34 mouse cellular contexts compared by ENCODE assay signal in the genomic region with DNA sequence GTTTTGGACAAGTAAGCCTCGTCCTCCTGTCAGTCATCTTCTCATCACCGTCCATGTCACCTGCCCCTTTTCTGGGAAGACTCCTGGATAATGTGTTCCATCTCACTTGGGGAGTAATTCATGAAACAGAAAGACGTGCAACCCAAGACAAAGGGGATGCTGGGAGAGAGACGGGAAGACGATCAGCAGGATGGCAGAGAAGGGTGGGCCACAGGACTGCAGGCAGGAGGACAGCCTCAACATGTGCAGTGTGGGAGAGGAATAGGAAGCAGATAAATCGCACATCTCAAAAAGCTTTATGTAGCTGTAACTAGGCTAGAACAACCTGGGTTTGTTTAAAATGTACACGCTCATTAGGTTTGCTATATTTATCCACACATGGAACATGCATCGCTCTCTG.
"Had no signal": no experiment of that assay in that cellular context is flagged by ENCODE, and none has a peak within 500 bp of the region (broad histone marks: within the 10 kb centered on the region; RNA-seq: fewer than 3 reads in every experiment).

No protein-coding gene starts in this region.

- H3K9ac ChIP-seq: heart, embryonic 12.5 days; heart, embryonic 13.5 days; heart, embryonic 15.5 days; hindbrain, embryonic 12.5 days; hindbrain, embryonic 13.5 days; hindbrain, embryonic 14.5 days; hindbrain, embryonic 15.5 days; intestine, embryonic 15.5 days; kidney, embryonic 15.5 days had no signal

- H3K27ac ChIP-seq: heart, embryonic 13.5 days; heart, embryonic 15.5 days; hindbrain, embryonic 10.5 days; hindbrain, embryonic 12.5 days; hindbrain, embryonic 13.5 days; hindbrain, embryonic 14.5 days; hindbrain, embryonic 15.5 days; hindbrain, postnatal 0 days; intestine, embryonic 15.5 days; kidney, embryonic 15.5 days; kidney, postnatal 0 days; layer of hippocampus, adult 2 months; left cerebral cortex, adult 2 months had no signal

- H3K4me1 ChIP-seq: heart, embryonic 12.5 days; heart, embryonic 13.5 days; heart, embryonic 15.5 days; intestine, embryonic 15.5 days; kidney, embryonic 15.5 days had no signal

- H3K36me3 ChIP-seq: heart, embryonic 12.5 days; heart, embryonic 13.5 days; heart, embryonic 15.5 days; hindbrain, embryonic 10.5 days; hindbrain, embryonic 12.5 days; hindbrain, embryonic 13.5 days; hindbrain, embryonic 15.5 days; intestine, embryonic 15.5 days; kidney, embryonic 15.5 days had no signal

- ATAC-seq: hindbrain, embryonic 16.5 days; hindbrain, postnatal 0 days; inflammation-experienced regulatory T-cells, adult 6 months; intestine, embryonic 15.5 days; intestine, embryonic 16.5 days; intestine, postnatal 0 days had no signal

- H3K4me3 ChIP-seq: heart, embryonic 12.5 days; heart, embryonic 13.5 days; heart, embryonic 15.5 days; hindbrain, embryonic 10.5 days; hindbrain, embryonic 12.5 days; hindbrain, embryonic 13.5 days; hindbrain, embryonic 15.5 days; intestine, embryonic 15.5 days; kidney, embryonic 15.5 days; layer of hippocampus, adult 2 months; left cerebral cortex, adult 2 months had no signal

- H3K9me3 ChIP-seq: heart, embryonic 13.5 days; heart, embryonic 15.5 days; hindbrain, embryonic 10.5 days; hindbrain, embryonic 12.5 days; hindbrain, embryonic 13.5 days; hindbrain, embryonic 15.5 days; intestine, embryonic 15.5 days; kidney, embryonic 15.5 days had no signal

- H3K4me2 ChIP-seq: heart, embryonic 11.5 days; heart, embryonic 12.5 days; heart, embryonic 13.5 days; heart, embryonic 15.5 days; hindbrain, embryonic 12.5 days; hindbrain, embryonic 13.5 days; hindbrain, embryonic 14.5 days; hindbrain, embryonic 15.5 days; intestine, embryonic 15.5 days; kidney, embryonic 15.5 days had no signal

- DNase-seq: heart, postnatal 10 days; heart, postnatal 14 days; heart, postnatal 4 days; kidney, adult 11 months; kidney, adult 18-20 months; kidney, adult 2 months; kidney, adult 8-10 months; kidney, adult 9 months; kidney, postnatal 10 days; kidney, postnatal 14 days; kidney, postnatal 25 days; kidney, postnatal 36 days; kidney, postnatal 4 days; layer of hippocampus, adult 9-11 months; layer of hippocampus, postnatal 36 days had no signal

- H3K27me3 ChIP-seq: heart, embryonic 13.5 days; heart, embryonic 15.5 days; hindbrain, embryonic 12.5 days; hindbrain, embryonic 13.5 days; hindbrain, embryonic 15.5 days; intestine, embryonic 15.5 days; kidney, embryonic 15.5 days had no signal
